Mouse (Mus musculus): ENCODE results near the gene Alpl. TPM values are rescaled to one million over a fixed set of nuclear protein-coding genes. Genes with fewer than 3 reads are reported as not detected.

The Alpl gene
- polyA plus RNA-seq, 1 experiment from 2014 or later: 15.3 TPM

DNA sequence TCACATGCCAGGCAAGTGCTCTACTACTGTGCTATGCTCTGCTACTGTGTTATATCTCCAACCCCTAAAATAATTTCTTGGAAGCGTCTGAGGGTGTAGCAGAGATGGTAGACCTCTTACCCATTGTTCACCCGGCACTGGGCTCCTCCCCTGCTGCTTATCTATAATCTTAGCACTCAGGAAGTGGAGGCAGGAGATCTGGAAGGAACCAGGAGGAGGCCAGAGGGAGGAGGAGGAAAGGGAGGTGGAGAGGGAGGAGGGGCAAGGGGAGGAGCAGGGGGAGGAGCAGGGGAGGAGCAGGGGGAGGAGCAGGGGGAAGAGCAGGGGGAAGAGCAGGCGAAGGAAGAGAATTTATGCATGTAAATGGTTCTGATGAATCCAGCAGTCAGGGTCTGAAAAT, 24.5 kb upstream of the Alpl start:
- WGBS: 58% methylated on average over 3 of the region's 3 CpGs
- ATAC-seq (ENCODE audit: low FRiP score, low read depth): no peak
- no peaks in the 10 kb centered on the region for H3K9me3 ChIP-seq
- H3K4me3 ChIP-seq: no peak overlapping the region
- no peak overlapping the region for H3K27ac ChIP-seq
- no peak overlapping the region for H3K9ac ChIP-seq
- no peaks in the 10 kb centered on the region for H3K27me3 ChIP-seq
- no peaks in the 10 kb centered on the region for H3K4me1 ChIP-seq
- no peaks in the 10 kb centered on the region for H3K36me3 ChIP-seq
- H3K4me2 ChIP-seq (replicated peaks): no peak overlapping the region

GRCm38 (mm10) chr4:137819487-137819886, 23.3 kb upstream of the Alpl start:
- no peak overlapping the region for H3K9ac ChIP-seq
- 93% methylated on average over 2 of the region's 2 CpGs for WGBS
- H3K4me3 ChIP-seq: no peak overlapping the region
- H3K27ac ChIP-seq: no peak overlapping the region
- no peak for ATAC-seq (ENCODE audit: low FRiP score, low read depth)
- H3K9me3 ChIP-seq: no peaks in the 10 kb centered on the region
- H3K27me3 ChIP-seq: no peaks in the 10 kb centered on the region
- no peaks in the 10 kb centered on the region for H3K4me1 ChIP-seq
- H3K4me2 ChIP-seq (replicated peaks): no peak overlapping the region
- no peaks in the 10 kb centered on the region for H3K36me3 ChIP-seq

- Histone ChIP-seq H3K36me3 (no peaks in the 10 kb centered on the region), H3K9me3 (no peaks in the 10 kb centered on the region), H3K9ac (no peak overlapping the region), H3K4me3 (no peak overlapping the region), H3K27me3 (0 out of 2 replicates have a peak, but pooled peaks cover 5% of the 10 kb centered on the region), H3K4me2 (replicated peaks) (no peak overlapping the region), H3K4me1 (no peaks in the 10 kb centered on the region), H3K27ac (no peak overlapping the region)
- WGBS: 89% methylated on average over 3 of the region's 3 CpGs
- no peak for ATAC-seq (ENCODE audit: low FRiP score, low read depth)
Observed at GRCm38 (mm10) chr4:137818341-137818740, 22.2 kb upstream of the Alpl start.

- Histone ChIP-seq H3K4me1 (no peaks in the 10 kb centered on the region), H3K4me2 (replicated peaks) (no peak overlapping the region), H3K36me3 (no peaks in the 10 kb centered on the region), H3K9ac (no peak overlapping the region), H3K27ac (no peak overlapping the region), H3K27me3 (0 out of 2 replicates have a peak, but pooled peaks cover 9% of the 10 kb centered on the region), H3K9me3 (no peaks in the 10 kb centered on the region), H3K4me3 (no peak overlapping the region)
- ATAC-seq (ENCODE audit: low FRiP score, low read depth): no peak
- WGBS: 81% methylated on average over 7 of the region's 7 CpGs
Observed at GRCm38 (mm10) chr4:137816216-137816615, 20.0 kb upstream of the Alpl start.

- Histone ChIP-seq H3K9ac (no peak overlapping the region), H3K4me3 (no peak overlapping the region), H3K27me3 (0 out of 2 replicates have a peak, but pooled peaks cover 9% of the 10 kb centered on the region), H3K27ac (no peak overlapping the region), H3K36me3 (no peaks in the 10 kb centered on the region), H3K4me1 (no peaks in the 10 kb centered on the region), H3K4me2 (replicated peaks) (no peak overlapping the region), H3K9me3 (no peaks in the 10 kb centered on the region)
- ATAC-seq (ENCODE audit: low FRiP score, low read depth): no peak
- 58% methylated on average over 3 of the region's 3 CpGs for WGBS
Observed at GRCm38 (mm10) chr4:137815473-137815872, 19.3 kb upstream of the Alpl start.

DNA sequence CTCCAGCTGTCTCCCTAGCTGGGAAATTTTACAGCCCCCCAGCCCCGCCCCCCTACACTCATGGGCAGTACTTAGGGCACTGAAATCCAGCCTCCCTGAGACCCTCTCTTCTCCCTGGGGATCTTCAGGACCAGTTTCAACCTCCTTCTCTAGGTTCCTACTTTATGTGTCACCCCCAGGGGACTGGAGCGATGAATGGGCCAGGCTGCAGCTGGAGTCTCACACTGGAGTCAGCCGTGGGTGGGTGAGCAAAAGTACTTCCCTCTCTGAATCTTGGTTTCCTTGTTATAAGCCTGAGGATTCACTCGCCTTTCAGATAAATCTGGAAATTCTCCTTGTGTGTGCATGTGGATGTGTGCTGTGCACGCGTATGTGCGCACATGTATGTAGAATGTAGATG, 18.0 kb upstream of the Alpl start:
- Histone ChIP-seq H3K4me2 (replicated peaks) (no peak overlapping the region), H3K4me3 (no peak overlapping the region), H3K9ac (no peak overlapping the region), H3K4me1 (no peaks in the 10 kb centered on the region), H3K9me3 (no peaks in the 10 kb centered on the region), H3K27ac (no peak overlapping the region), H3K36me3 (no peaks in the 10 kb centered on the region), H3K27me3 (peaks cover 18% of the 10 kb centered on the region)
- 73% methylated on average over 7 of the region's 7 CpGs for WGBS
- no peak for ATAC-seq (ENCODE audit: low FRiP score, low read depth)

DNA sequence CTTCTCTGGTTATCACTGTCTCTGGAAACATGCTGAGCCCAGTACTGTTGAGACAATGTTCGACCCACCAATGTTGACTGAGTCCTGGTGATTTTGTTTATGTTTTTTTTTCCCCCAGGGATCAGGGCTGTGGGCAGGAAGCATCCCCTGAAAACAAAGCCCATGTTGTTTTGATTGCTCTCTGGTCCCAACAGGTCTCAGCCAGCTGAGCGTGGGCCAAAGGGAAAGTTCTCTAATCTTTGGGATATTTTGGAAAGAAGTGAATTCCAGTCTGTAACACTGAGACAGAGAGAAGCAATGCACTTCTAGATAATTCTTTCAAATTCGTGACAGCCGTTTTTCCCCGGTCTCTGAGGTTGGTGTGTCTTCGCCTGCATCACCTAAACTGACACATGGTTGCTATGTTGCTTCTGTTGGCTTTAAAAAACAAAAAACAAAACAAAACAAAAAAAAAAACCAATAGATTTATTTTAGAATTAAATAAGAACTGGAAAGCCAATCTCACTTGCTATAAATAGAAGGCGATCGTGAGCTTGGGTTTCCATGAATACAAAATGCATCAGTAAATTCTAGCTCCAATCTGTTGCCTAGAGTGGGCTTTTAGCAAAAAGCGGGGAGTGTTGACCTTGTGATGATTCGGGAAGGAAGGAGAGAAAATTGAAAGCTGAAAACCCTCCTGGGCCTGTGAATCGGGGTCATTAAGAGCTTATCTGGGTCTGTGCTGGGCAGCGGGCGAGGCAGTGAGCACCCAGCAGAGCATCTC, 16.9 kb upstream of the Alpl start:
- no peak for ATAC-seq (ENCODE audit: low FRiP score, low read depth)
- no peak overlapping the region for H3K9ac ChIP-seq
- 62% methylated on average over 13 of the region's 13 CpGs for WGBS
- no peak overlapping the region for H3K4me3 ChIP-seq
- peaks cover 18% of the 10 kb centered on the region for H3K27me3 ChIP-seq
- H3K4me1 ChIP-seq: no peaks in the 10 kb centered on the region
- no peak overlapping the region for H3K4me2 ChIP-seq (replicated peaks)
- no peaks in the 10 kb centered on the region for H3K9me3 ChIP-seq
- no peak overlapping the region for H3K27ac ChIP-seq
- H3K36me3 ChIP-seq: no peaks in the 10 kb centered on the region

- no peaks in the 10 kb centered on the region for H3K4me1 ChIP-seq
- WGBS: 75% methylated on average over 4 of the region's 4 CpGs
- ATAC-seq (ENCODE audit: low FRiP score, low read depth): no peak
- H3K9me3 ChIP-seq: 0 out of 2 replicates have a peak, but pooled peaks cover 4% of the 10 kb centered on the region
- no peaks in the 10 kb centered on the region for H3K36me3 ChIP-seq
- no peak overlapping the region for H3K4me3 ChIP-seq
- no peak overlapping the region for H3K9ac ChIP-seq
- H3K4me2 ChIP-seq (replicated peaks): no peak overlapping the region
- no peak overlapping the region for H3K27ac ChIP-seq
- peaks cover 21% of the 10 kb centered on the region for H3K27me3 ChIP-seq
Observed at GRCm38 (mm10) chr4:137809999-137810398, 13.8 kb upstream of the Alpl start.

GRCm38 (mm10) chr4:137807301-137807851, 11.2 kb upstream of the Alpl start:
- H3K27ac ChIP-seq: no peak overlapping the region
- peaks cover 16% of the 10 kb centered on the region for H3K27me3 ChIP-seq
- no peak overlapping the region for H3K4me2 ChIP-seq (replicated peaks)
- 50% methylated on average over 7 of the region's 7 CpGs for WGBS
- no peak for ATAC-seq (ENCODE audit: low FRiP score, low read depth)
- 0 out of 2 replicates have a peak, but pooled peaks cover 10% of the 10 kb centered on the region for H3K9me3 ChIP-seq
- no peak overlapping the region for H3K9ac ChIP-seq
- H3K4me3 ChIP-seq: no peak overlapping the region
- H3K4me1 ChIP-seq: no peaks in the 10 kb centered on the region
- no peaks in the 10 kb centered on the region for H3K36me3 ChIP-seq

- Histone ChIP-seq H3K9ac (no peak overlapping the region), H3K36me3 (no peaks in the 10 kb centered on the region), H3K27me3 (peaks cover 33% of the 10 kb centered on the region), H3K9me3 (0 out of 2 replicates have a peak, but pooled peaks cover 10% of the 10 kb centered on the region), H3K27ac (no peak overlapping the region), H3K4me1 (0 out of 2 replicates have a peak, but pooled peaks cover 7% of the 10 kb centered on the region), H3K4me2 (replicated peaks) (no peak overlapping the region), H3K4me3 (no peak overlapping the region)
- 25% methylated on average over 12 of the region's 12 CpGs for WGBS
- no peak for ATAC-seq (ENCODE audit: low FRiP score, low read depth)
Observed at GRCm38 (mm10) chr4:137801196-137801595, 5.0 kb upstream of the Alpl start.

DNA sequence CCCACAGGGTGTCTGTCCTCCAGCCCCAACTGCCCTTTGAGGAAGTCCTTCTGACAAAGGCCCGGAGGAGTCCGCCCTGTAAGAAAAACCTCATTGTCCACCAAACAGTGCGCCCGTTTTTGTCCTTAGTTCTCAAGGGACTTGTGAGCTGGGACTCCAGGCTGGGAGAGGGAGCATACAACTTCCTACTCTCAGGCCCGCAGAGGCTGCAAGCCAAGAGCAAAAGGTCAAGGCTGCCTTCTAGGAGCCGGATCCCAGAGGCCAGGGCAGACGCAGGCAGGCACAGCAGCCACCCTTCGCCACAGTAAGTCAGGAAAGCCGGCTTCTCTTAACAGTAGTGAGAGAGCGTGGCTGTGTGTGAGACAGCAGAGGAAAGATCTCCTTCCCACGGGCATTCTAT, 4.1 kb upstream of the Alpl start:
- H3K4me1 ChIP-seq: peaks cover 14% of the 10 kb centered on the region
- no peak overlapping the region for H3K27ac ChIP-seq
- H3K9ac ChIP-seq: no peak overlapping the region
- H3K36me3 ChIP-seq: no peaks in the 10 kb centered on the region
- no peak overlapping the region for H3K4me3 ChIP-seq
- ATAC-seq (ENCODE audit: low FRiP score, low read depth): no peak
- no peak overlapping the region for H3K4me2 ChIP-seq (replicated peaks)
- 0 out of 2 replicates have a peak, but pooled peaks cover 8% of the 10 kb centered on the region for H3K9me3 ChIP-seq
- H3K27me3 ChIP-seq: peaks cover 39% of the 10 kb centered on the region
- 41% methylated on average over 11 of the region's 11 CpGs for WGBS

DNA sequence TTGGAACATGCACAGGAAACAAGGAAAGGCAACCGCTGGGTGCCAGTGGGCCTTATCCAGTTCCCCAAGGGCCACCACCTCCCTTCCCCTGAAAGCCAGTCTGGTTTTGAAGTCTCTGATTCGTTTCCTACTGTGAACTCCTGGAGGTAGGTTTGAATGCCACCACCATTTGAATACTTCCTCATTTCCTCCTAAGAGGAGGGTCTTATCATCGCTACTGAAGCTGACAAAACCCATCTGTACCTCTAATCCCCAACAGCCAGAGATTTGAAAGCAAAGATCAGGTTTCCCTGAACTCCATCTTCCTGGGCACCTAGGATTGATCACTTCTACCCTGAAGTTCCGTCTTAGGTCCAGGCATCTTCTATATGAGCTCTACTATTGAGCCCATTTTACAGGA, 854 bp upstream of the Alpl start:
- WGBS: 67% methylated on average over 4 of the region's 4 CpGs
- Histone ChIP-seq H3K36me3 (no peaks in the 10 kb centered on the region), H3K9ac (no peak overlapping the region), H3K4me3 (no peak overlapping the region), H3K4me1 (peaks cover 14% of the 10 kb centered on the region), H3K27ac (no peak overlapping the region), H3K9me3 (no peaks in the 10 kb centered on the region), H3K27me3 (peaks cover 56% of the 10 kb centered on the region), H3K4me2 (replicated peaks) (no peak overlapping the region)
- no peak for ATAC-seq (ENCODE audit: low FRiP score, low read depth)

Data from limb, embryonic 13.5 days (tissue).